Mouse (Mus musculus): ENCODE data around the gene Gm13889. TPM values are rescaled to one million over a fixed set of nuclear protein-coding genes. Genes with fewer than 3 reads are reported as not detected.

Gene Gm13889
- 0.48 TPM for polyA plus RNA-seq (2014; fragmentation: Illumina TruSeq; extraction: RNeasy Lipid Tissue Mini Kit (QIAGEN cat#74804); ENCODE audit: low replicate concordance)

GRCm38 (mm10) chr2:93956908-93957784 lies at the start of gene Gm13889:
Gene Gm13889 (minus strand): TSS chr2:93957201.

GRCm38 (mm10) chr2:93996254-93996653 lies 39.3 kb upstream of the Gm13889 start, which contains the start of gene Gm27027:
Gene Gm27027 (minus strand): TSS chr2:93996354.

Other genes with a start within 250 kb of the Gm13889 start
- gene Ext2, start 134.6 kb downstream of the Gm13889 start, polyA plus RNA-seq (2014; fragmentation: Illumina TruSeq; extraction: RNeasy Lipid Tissue Mini Kit (QIAGEN cat#74804); ENCODE audit: low replicate concordance), result 13.8 TPM
- gene Accs, start 107.3 kb downstream of the Gm13889 start, polyA plus RNA-seq (2014; fragmentation: Illumina TruSeq; extraction: RNeasy Lipid Tissue Mini Kit (QIAGEN cat#74804); ENCODE audit: low replicate concordance), result 2.0 TPM
- not detected for gene Accsl, start 88.0 kb downstream of the Gm13889 start, polyA plus RNA-seq (2014; fragmentation: Illumina TruSeq; extraction: RNeasy Lipid Tissue Mini Kit (QIAGEN cat#74804); ENCODE audit: low replicate concordance)
- gene Gm27027, start 39.2 kb upstream of the Gm13889 start, polyA plus RNA-seq (2014; fragmentation: Illumina TruSeq; extraction: RNeasy Lipid Tissue Mini Kit (QIAGEN cat#74804); ENCODE audit: low replicate concordance), result not detected
- gene Alkbh3, start 53.6 kb upstream of the Gm13889 start, polyA plus RNA-seq (2014; fragmentation: Illumina TruSeq; extraction: RNeasy Lipid Tissue Mini Kit (QIAGEN cat#74804); ENCODE audit: low replicate concordance), result 14.2 TPM
- gene Hsd17b12, start 200.8 kb upstream of the Gm13889 start, polyA plus RNA-seq (2014; fragmentation: Illumina TruSeq; extraction: RNeasy Lipid Tissue Mini Kit (QIAGEN cat#74804); ENCODE audit: low replicate concordance), result 265 TPM

Measured in small intestine, adult 10 weeks (tissue).